Mouse (Mus musculus) E14TG2a.4 (cell line): Measurements from ENCODE around the gene Prkcsh.

Source experiments
- CTCF ChIP-seq: conservative IDR thresholded peaks from 2 replicates; pipeline ENCODE4 v1.5.1; 2014; ENCODE audit warnings: low read length
- NANOG ChIP-seq: IDR thresholded peaks from 2 replicates; pipeline ENCODE4 v1.6.1; 2014; ENCODE audit warnings: borderline replicate concordance, low read length, mixed read lengths

DNA sequence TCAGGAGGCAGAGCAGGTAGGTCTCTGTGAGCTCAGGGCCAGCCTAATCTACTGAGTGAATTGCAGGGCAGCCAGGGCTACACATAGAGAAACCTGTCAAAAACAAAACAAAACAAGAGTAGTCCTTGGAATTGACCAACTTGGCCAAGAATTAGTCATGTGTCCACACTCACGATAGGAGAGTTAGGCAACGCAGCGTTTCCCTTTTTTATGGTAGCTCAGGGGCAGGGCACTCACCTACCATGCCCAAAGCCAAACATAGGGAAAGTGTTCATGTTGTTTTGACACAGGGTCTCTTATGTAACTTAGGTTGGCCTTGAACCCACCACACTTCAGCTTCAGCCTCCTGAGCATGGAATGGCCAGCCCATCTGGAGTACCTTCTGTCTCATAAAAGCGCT lies 33.3 kb upstream of the Prkcsh start:
- TF ChIP-seq CTCF (no peak), NANOG (no peak)
